Mouse (Mus musculus): Measurements from ENCODE around the gene Kcnt1. TPM values are rescaled to one million over a fixed set of nuclear protein-coding genes. Genes with fewer than 3 reads are reported as not detected.

The Kcnt1 gene
- polyA plus RNA-seq, 1 experiment from 2014 or later: 0.19 TPM

DNA sequence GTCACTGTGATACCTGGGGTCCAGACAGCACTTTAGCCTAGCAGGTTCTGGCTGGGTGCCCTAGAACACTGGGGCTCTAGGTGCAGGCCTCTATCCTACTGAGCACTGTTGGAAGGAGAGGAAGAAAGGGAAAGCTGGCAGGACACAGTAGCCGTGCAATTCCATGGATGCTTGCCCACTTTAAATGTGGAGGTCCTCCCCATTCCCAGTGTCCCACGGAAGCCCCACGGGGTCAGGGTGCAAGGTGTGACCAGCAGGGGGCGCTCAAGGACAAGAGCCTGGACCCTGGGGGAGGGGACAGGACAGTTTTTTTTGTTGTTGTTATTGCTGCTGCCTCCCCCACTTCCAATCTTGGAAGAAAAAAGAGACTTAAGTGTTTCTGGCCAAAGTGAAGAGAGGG is 13.2 kb upstream of the Kcnt1 start:
- Histone ChIP-seq H3K36me3 (ENCODE audit: control insufficient read depth, insufficient read depth, low read length) (no peaks in the 10 kb centered on the region), H3K4me2 (replicated peaks; ENCODE audit: low read depth) (no peak overlapping the region), H3K9ac (ENCODE audit: low read length) (no peak overlapping the region), H3K4me1 (replicated peaks; ENCODE audit: control insufficient read depth, insufficient read depth) (no peaks in the 10 kb centered on the region), H3K27me3 (ENCODE audit: control insufficient read depth, insufficient read depth, low read length) (no peaks in the 10 kb centered on the region), H3K4me3 (ENCODE audit: low read depth, low read length) (no peak overlapping the region), H3K27ac (replicated peaks) (no peak overlapping the region), H3K9me3 (ENCODE audit: control insufficient read depth, low read length) (no peaks in the 10 kb centered on the region)
- peak; percentile 35 for DNase-seq (ENCODE audit: low spot score)
- no peak for ATAC-seq (ENCODE audit: low FRiP score, low TSS enrichment)
- TF ChIP-seq CTCF (IDR thresholded peaks at IDR 0.05; ENCODE audit: low read depth): peak; percentile 71
- TF ChIP-seq EP300 (optimal IDR thresholded peaks at IDR 0.05): no peak
- WGBS: 16% methylated on average over 4 of the region's 4 CpGs

DNA sequence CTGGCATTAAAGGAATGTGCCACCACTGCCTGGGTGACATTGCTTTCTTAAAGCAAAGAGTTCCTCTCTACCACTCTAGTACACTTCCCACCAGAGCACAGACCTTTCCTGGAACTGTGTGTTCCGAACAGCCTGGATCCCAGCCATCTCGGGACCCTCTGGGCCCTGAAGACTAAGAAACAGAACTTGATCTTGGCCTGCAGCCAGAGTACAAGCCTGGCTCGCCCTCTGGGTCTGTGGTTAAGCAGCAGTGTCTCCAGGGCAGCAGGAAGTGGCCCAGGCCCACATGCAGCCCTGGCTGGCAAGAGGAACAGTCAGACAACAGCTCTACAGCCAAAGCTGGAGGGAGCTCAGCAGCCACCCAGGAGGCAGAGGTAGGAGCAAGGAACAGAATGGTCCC is 10.9 kb upstream of the Kcnt1 start:
- H3K27ac ChIP-seq (replicated peaks): no peak overlapping the region
- no peak overlapping the region for H3K4me3 ChIP-seq (ENCODE audit: low read depth, low read length)
- no peaks in the 10 kb centered on the region for H3K36me3 ChIP-seq (ENCODE audit: control insufficient read depth, insufficient read depth, low read length)
- H3K27me3 ChIP-seq (ENCODE audit: control insufficient read depth, insufficient read depth, low read length): no peaks in the 10 kb centered on the region
- whole genome bisulfite sequencing: 34% methylated on average over 3 of the region's 3 CpGs
- no peaks in the 10 kb centered on the region for H3K4me1 ChIP-seq (replicated peaks; ENCODE audit: control insufficient read depth, insufficient read depth)
- no peak for DNase-seq (ENCODE audit: low spot score)
- no peaks in the 10 kb centered on the region for H3K9me3 ChIP-seq (ENCODE audit: control insufficient read depth, low read length)
- no peak overlapping the region for H3K4me2 ChIP-seq (replicated peaks; ENCODE audit: low read depth)
- no peak overlapping the region for H3K9ac ChIP-seq (ENCODE audit: low read length)
- TF ChIP-seq CTCF (IDR thresholded peaks at IDR 0.05; ENCODE audit: low read depth) (no peak), EP300 (optimal IDR thresholded peaks at IDR 0.05) (no peak)
- ATAC-seq (ENCODE audit: low FRiP score, low TSS enrichment): no peak

- no peaks in the 10 kb centered on the region for H3K9me3 ChIP-seq (ENCODE audit: control insufficient read depth, low read length)
- H3K4me1 ChIP-seq (replicated peaks; ENCODE audit: control insufficient read depth, insufficient read depth): no peaks in the 10 kb centered on the region
- 72% methylated on average over 5 of the region's 5 CpGs for WGBS
- H3K27ac ChIP-seq (replicated peaks): no peak overlapping the region
- H3K36me3 ChIP-seq (ENCODE audit: control insufficient read depth, insufficient read depth, low read length): no peaks in the 10 kb centered on the region
- H3K4me2 ChIP-seq (replicated peaks; ENCODE audit: low read depth): no peak overlapping the region
- ATAC-seq (ENCODE audit: low FRiP score, low TSS enrichment) (no peak), DNase-seq (ENCODE audit: low spot score) (no peak)
- H3K27me3 ChIP-seq (ENCODE audit: control insufficient read depth, insufficient read depth, low read length): no peaks in the 10 kb centered on the region
- TF ChIP-seq CTCF (IDR thresholded peaks at IDR 0.05; ENCODE audit: low read depth) (no peak), EP300 (optimal IDR thresholded peaks at IDR 0.05) (no peak)
- H3K9ac ChIP-seq (ENCODE audit: low read length): no peak overlapping the region
- no peak overlapping the region for H3K4me3 ChIP-seq (ENCODE audit: low read depth, low read length)
Measured at GRCm38 (mm10) chr2:25853998-25854397, 9.5 kb upstream of the Kcnt1 start.

- ATAC-seq (ENCODE audit: low FRiP score, low TSS enrichment): no peak
- no peak for TF ChIP-seq EP300 (optimal IDR thresholded peaks at IDR 0.05)
- no peak for TF ChIP-seq CTCF (IDR thresholded peaks at IDR 0.05; ENCODE audit: low read depth)
- no peaks in the 10 kb centered on the region for H3K9me3 ChIP-seq (ENCODE audit: control insufficient read depth, low read length)
- no peak overlapping the region for H3K27ac ChIP-seq (replicated peaks)
- H3K27me3 ChIP-seq (ENCODE audit: control insufficient read depth, insufficient read depth, low read length): no peaks in the 10 kb centered on the region
- H3K4me1 ChIP-seq (replicated peaks; ENCODE audit: control insufficient read depth, insufficient read depth): no peaks in the 10 kb centered on the region; the same call in 1 of the 2 replicates
- no peaks in the 10 kb centered on the region for H3K36me3 ChIP-seq (ENCODE audit: control insufficient read depth, insufficient read depth, low read length)
- no peak overlapping the region for H3K4me2 ChIP-seq (replicated peaks; ENCODE audit: low read depth)
- no peak overlapping the region for H3K9ac ChIP-seq (ENCODE audit: low read length)
- WGBS: 72% methylated on average over 3 of the region's 3 CpGs
- no peak overlapping the region for H3K4me3 ChIP-seq (ENCODE audit: low read depth, low read length)
- DNase-seq (ENCODE audit: low spot score): no peak
Measured at GRCm38 (mm10) chr2:25859891-25860290, 3.6 kb upstream of the Kcnt1 start.

- Histone ChIP-seq H3K9ac (ENCODE audit: low read length) (no peak overlapping the region), H3K4me3 (ENCODE audit: low read depth, low read length) (no peak overlapping the region), H3K27ac (replicated peaks) (no peak overlapping the region), H3K36me3 (ENCODE audit: control insufficient read depth, insufficient read depth, low read length) (no peaks in the 10 kb centered on the region), H3K4me1 (replicated peaks; ENCODE audit: control insufficient read depth, insufficient read depth) (no peaks in the 10 kb centered on the region; the same call in 1 of the 2 replicates), H3K4me2 (replicated peaks; ENCODE audit: low read depth) (no peak overlapping the region), H3K9me3 (ENCODE audit: control insufficient read depth, low read length) (no peaks in the 10 kb centered on the region), H3K27me3 (ENCODE audit: control insufficient read depth, insufficient read depth, low read length) (no peaks in the 10 kb centered on the region)
- 31% methylated on average over 2 of the region's 2 CpGs for WGBS
- TF ChIP-seq CTCF (IDR thresholded peaks at IDR 0.05; ENCODE audit: low read depth) (no peak), EP300 (optimal IDR thresholded peaks at IDR 0.05) (no peak)
- ATAC-seq (ENCODE audit: low FRiP score, low TSS enrichment) (no peak), DNase-seq (ENCODE audit: low spot score) (no peak)
Measured at GRCm38 (mm10) chr2:25862038-25862437, 1.5 kb upstream of the Kcnt1 start.

GRCm38 (mm10) chr2:25862696-25863270 is 751 bp upstream of the Kcnt1 start:
- ATAC-seq (ENCODE audit: low FRiP score, low TSS enrichment) (peak; percentile 20; the same call in 1 of the 2 replicates), DNase-seq (ENCODE audit: low spot score) (no peak)
- TF ChIP-seq CTCF (IDR thresholded peaks at IDR 0.05; ENCODE audit: low read depth) (no peak), EP300 (optimal IDR thresholded peaks at IDR 0.05) (no peak)
- Histone ChIP-seq H3K4me2 (replicated peaks; ENCODE audit: low read depth) (peak overlapping the region; percentile 74; the same call in 1 of the 2 replicates), H3K27ac (replicated peaks) (no peak overlapping the region), H3K36me3 (ENCODE audit: control insufficient read depth, insufficient read depth, low read length) (no peaks in the 10 kb centered on the region), H3K27me3 (ENCODE audit: control insufficient read depth, insufficient read depth, low read length) (no peaks in the 10 kb centered on the region), H3K4me1 (replicated peaks; ENCODE audit: control insufficient read depth, insufficient read depth) (no peaks in the 10 kb centered on the region; the same call in 1 of the 2 replicates), H3K9ac (ENCODE audit: low read length) (no peak overlapping the region), H3K9me3 (ENCODE audit: control insufficient read depth, low read length) (no peaks in the 10 kb centered on the region), H3K4me3 (ENCODE audit: low read depth, low read length) (no peak overlapping the region)
- 49% methylated on average over 5 of the region's 5 CpGs for WGBS
